Mouse (Mus musculus): ENCODE measurements around the gene Pum2.

Gene Pum2

DNA sequence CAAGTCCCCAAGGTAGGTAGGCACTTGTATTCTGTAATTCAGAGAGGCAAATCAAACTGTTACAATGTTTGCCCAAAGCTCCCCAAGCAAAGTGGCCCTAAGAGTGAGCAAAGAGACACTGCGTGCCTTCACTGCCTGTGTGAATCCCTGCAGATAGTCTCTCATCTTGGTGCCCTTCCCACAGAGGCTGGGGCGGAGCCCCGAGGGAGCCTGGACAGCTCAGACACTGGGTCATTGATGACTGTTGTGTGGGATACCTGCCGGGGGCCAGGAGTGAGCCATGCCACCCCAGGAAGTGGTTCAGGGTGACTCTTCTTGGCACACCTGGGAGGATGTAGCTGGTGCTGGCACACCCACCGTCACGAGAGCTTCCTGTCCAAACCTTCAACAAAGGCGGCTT lies 87.1 kb downstream of the Pum2 start:
- no peak for DNase-seq (ENCODE audit: low read depth, low spot score)

DNA sequence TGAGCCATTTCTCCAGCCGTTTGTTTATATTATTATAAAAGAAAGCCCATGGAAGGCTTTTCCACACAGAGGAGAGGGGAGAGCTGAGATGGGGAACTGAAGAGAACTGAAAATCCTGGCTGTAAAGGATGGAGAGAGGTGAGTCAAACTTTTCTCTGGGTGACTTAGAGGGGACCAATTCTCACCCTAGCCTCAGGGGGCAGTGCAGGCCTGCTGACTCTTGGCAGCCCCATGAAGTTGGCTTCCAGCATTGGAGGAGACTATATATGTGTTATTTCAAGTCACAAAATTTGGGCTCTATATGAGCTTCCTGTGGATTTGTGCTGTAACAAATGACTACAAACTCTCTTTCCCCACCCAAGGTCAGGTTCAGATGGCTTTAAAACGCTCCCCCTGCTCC lies 88.7 kb downstream of the Pum2 start:
- DNase-seq (ENCODE audit: low read depth, low spot score), result peak; percentile 21

DNA sequence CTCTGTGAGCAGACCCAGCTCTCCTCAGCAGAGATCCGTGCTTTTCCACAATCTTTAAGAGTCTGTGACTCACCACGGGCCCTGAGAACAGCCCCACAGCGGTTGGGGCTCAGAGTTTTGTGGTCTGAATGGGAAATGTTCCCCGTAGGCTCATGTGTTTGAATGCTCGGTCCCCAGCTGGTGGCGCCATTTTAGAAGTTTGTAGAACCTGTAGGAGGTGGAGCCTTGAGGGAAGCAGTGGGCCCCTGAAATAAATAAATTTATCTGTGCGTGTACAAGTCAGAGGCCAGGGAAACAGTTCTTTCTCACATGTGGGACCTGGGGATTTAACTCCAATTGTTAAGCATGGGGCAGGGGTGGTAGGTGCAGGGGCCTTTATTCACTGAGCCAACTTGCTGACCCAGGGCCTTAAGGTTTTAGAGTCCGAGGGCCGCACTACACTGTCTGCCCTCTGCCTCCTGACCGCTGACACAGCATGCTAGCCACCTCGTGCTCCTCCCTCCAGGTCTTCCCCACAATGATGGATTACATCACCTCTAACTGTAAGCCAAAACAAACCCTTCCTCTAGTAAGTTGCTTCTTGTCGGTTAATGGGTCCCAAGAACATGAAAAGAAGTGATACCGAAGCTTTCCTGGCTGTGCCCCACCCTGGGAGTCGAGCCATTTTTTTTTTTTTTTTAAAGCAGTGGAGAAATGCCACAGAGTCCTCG lies 90.4 kb downstream of the Pum2 start:
- no peak for DNase-seq (ENCODE audit: low read depth, low spot score)

DNA sequence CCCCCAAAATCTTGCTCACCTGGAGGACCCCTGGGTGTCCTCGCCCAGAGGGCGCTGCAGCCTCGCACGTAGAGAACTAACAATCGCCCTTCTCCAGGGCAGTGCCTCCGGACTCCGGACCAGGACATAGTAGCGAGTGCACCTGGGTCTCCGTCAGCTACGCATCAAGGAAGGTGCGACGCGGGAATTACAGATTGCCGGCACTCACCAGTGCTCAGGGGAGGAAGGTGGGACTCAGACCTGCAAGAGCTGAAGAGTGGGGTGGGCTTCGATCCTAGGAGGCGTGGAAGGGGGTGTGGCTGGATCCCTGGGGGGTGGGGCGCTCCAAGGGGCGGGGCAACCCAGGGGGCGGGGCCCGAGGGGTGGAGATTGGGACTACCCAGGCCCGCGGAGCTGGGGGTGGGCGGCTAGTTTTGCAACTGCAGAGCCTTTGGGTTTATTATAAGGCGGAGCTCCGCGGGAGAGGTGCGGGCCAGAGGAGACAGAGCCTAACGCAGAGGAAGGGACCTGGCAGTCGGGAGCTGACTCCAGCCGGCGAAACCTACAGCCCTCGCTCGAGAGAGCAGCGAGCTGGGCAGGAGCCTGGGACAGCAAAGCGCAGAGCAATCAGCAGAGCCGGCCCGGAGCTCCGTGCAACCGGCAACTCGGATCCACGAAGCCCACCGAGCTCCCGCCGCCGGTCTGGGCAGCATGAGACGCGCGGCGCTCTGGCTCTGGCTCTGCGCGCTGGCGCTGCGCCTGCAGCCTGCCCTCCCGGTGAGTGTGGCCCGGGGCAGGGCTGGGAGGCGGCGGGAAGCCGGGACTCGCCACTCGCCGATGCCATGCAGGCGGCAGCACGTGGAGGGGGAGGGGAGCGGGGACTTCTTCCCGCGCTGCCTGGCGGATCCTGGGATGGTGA lies 97.3 kb downstream of the Pum2 start, which contains the start of gene Sdc1:
Gene Sdc1, plus strand, starts transcription at position 378 of the 898 bp plus-strand sequence.
- DNase-seq (ENCODE audit: low read depth, low spot score), result peak; percentile 88

DNA sequence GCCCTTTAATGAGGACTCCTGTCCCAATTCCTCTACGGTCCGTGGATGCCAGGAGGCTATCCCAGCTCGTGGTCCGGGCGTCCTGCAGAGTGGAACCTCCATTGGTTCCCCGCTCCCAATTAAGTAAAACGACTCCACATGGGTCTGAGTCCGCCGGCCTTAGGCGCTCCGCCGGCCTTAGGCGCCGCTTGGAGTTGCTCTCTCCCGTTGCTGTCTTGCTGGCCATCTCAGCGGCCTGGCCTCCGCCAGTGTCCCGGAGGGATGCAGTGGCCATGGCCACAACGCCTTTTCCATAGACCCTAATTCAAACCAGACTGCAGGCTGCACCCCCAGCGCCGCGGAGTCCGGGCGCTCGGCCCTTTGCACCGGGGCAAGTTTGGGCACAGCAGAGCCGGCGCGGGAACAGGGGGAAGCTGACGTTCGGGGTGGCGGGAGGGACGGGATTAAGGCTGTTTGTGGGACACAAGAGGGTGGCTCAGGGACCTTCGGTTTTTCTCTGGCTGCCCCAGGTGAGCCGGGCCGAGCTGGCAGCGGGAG lies 98.0 kb downstream of the Pum2 start:
- DNase-seq (ENCODE audit: low read depth, low spot score), result no peak

DNA sequence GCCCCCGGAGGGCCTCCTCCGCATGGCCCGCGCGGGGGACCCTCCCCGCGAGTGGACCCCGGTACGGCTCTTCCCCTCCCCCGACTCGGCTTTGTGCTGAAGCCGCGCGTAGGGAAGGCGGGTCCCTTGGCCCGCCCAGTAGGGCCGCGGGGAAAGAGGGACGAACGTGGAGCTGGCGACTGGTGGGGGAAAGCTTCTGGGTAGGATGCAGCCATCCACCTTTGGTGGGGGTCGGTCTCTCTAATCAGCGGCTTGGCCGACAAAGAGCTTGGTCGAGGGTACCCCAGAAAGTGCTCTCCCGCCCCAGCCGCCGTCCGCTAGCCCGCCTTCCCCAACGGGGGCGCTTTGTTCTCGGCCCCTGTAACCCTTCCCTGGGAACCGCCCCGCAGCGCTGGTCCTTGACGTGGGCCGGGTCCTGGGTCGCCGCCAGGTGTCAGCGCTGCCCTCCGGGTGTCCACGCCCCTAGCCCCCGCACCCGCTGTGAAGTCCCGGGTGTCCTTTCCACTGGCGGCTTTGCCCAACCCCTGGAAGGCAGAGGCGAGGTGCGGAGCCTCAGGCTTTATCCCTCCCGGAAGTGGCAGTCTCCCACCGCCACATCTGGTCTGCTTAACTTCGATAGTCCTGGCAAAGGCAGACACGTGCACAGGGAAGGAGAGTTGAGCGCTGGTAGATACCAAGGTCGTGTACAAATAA lies 98.7 kb downstream of the Pum2 start:
- DNase-seq (ENCODE audit: low read depth, low spot score), result peak; percentile 41

DNA sequence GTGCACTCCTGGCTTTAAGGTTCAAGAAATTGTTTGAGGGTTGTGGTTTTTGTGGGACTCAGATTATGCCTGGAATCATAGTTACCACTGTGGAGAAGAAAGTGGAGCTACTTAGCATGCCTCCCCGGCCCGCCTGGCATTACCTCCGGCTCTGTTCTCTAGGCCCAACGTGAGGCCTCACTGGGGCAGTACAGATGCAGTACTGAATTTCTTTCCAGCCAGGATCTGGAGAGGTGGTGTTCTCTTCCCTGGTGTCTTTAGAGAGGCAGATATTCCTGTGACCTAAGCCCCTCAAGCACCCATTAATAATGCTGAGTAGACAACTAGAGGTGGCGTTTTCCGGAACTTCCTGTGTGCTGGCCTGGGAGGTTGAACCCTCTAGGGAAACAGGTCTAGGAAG lies 99.4 kb downstream of the Pum2 start:
- DNase-seq (ENCODE audit: low read depth, low spot score), result no peak

DNA sequence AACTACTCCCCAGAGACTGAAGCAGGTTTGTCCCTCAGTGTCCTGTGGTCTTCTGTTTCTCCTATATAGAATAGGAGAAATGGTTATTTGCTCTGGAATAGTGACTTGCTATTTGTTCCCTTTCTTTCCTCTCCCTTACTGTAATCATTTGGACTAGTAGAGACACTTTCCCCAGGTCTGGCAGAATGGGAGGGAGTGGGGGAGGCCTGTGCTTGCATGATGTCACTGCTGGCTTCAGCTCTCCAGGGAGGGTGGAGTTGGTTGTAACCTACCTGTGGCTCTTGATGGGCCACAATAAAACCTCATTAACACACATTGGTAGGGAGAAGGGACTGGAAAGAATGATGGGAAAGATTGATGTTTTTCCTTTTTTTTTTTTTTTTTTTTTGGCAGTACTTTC lies 100.2 kb downstream of the Pum2 start:
- no peak for DNase-seq (ENCODE audit: low read depth, low spot score)

DNA sequence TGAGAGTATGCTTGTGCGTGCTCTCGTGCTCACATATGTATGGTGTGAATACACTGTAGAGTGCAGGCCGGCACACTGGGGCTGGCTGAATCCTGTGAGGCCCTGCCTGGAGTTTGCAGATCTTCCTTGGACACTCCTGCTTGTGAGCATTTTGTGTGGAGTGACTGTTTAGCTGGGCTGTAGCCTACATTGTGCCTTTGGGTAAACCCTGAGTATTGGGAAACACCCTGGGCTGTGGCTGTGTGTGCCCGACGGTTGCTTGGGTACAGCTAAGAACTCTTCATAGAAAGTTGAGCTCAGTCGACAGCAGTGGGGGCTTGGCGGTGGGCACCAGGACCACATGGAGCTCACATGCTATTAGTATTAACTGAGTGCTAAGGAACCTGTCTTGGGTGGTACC lies 102.3 kb downstream of the Pum2 start:
- DNase-seq (ENCODE audit: low read depth, low spot score), result no peak

DNA sequence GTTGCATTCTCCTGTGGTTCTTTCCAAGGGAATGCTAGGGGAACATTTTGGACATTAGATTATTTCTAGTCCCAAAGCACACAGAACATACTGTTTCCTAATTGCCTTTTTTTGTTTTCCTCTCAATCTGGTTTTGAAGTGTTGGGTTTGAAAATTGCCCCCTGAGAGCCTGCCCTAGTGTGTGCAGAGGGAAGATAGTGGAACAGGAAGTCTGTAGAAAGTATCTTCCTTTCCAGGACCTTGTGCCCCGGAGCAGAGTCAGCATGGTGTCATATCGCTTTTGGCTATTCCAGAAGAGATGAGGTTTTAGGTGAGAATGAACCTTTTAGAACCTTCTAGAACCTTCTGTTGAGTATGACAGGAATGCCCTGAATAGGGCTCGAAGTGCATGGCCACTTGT lies 102.8 kb downstream of the Pum2 start:
- no peak for DNase-seq (ENCODE audit: low read depth, low spot score)

DNA sequence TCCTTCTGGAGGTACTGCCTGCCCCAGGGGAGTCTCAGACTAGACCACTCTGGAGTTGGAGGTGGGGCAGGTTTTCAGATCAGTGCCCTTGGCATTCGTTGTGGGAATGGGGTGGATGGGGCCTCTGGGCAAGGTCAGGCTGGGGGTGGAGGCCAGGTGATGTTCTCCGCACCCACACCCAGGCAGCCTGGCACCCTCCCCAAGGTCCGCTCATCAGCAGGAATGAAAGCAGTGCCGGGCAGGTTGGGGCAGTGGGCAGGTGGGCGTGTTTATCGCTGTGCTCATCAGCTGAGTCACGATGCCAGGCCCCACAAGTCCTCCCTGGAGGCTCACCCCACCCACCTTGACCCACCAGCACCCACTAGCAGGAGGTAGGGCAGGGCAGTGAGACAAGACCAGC lies 104.2 kb downstream of the Pum2 start:
- no peak for DNase-seq (ENCODE audit: low read depth, low spot score)

DNA sequence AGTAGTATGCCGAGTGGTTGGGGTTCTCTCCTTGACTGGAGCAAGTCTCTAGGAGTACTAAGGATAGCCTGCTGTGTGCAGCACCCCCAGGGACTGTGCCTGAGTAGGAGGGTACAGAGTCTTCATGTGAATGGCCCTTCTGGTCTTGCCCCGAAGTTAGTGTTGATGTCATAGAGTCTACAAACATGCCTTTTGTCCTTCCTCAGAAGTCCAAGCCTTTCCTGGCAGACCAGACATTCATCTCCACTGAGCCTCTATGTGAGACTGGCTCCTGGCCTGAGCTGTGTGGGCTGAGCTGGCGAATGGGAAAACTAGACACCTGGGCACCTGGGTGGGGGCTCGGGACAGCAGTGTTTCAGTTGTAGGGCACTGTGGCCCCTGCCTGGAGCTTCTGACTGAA lies 105.9 kb downstream of the Pum2 start:
- DNase-seq (ENCODE audit: low read depth, low spot score), result no peak

DNA sequence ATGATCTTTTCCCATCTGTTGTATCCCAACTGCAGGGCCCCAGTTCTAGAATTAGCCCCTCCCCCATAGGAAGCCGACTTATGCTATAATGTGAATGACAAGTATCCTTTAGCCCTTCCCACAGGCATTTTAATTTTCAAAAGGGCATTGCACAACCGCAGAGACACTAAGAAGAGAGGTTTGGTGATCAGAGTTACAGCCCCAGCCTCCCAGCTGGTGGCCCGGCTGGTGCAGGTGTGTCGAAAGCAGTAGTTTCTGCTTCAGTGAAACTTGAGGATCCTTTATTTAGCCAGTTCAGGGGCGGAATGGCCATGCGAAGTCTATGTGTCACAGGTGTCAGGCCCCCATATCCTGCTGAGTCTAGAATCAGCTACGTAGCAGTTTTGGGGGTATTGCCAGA lies 107.2 kb downstream of the Pum2 start:
- DNase-seq (ENCODE audit: low read depth, low spot score), result no peak

DNA sequence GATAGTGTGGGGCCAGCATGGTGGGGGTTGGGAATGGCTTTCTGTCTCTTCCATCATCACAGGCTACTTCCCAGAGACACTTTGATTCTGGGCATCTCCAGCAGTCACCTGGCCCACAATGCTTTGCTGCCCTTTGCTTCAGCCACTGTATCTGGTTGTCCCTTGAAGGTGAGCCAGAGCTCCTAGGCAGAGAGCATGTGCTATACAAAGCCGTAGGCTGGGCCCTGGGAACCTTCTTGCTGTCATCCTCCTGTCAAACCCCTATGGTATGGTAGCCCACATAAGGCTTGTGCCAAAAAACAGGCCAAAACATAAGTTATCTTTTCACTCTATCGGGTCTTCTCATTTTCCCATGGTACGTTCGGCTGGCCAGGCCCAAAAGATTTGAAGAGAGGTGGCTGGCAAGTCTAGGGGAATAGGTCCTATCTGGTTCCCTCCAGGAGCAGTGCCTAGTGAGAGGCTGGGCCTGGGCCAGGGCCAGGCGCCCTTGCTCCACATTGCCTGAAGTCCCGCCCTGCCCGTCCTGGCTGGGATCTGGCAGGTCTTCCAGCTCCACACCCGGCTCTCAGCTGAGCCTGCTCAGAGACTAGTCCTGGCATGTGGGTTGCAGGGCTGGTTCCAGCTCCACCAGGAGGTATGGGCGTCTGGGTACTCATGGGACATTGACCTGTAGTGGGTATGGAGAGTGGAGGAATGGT lies 107.9 kb downstream of the Pum2 start:
- DNase-seq (ENCODE audit: low read depth, low spot score), result no peak

DNA sequence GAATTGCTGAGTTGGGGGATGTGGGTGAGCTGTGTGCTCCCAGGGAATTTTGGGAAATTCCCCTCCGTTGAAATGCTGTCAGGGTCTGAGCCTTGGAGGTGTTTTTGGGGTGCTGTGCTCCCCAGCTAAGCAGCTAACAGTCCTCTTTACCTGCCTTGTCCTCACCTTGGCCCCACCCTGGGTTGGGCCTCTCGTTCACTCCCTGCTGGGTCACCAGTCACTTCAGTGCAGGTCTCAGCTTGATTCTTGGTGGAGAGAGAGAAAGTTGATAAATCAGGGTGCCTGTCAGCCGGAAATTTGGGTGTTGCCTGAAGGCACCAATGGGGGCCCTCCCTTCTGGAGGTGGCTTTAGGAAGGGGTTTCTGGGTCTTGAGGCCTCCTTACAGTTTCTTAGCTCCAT lies 108.6 kb downstream of the Pum2 start:
- DNase-seq (ENCODE audit: low read depth, low spot score), result no peak

DNA sequence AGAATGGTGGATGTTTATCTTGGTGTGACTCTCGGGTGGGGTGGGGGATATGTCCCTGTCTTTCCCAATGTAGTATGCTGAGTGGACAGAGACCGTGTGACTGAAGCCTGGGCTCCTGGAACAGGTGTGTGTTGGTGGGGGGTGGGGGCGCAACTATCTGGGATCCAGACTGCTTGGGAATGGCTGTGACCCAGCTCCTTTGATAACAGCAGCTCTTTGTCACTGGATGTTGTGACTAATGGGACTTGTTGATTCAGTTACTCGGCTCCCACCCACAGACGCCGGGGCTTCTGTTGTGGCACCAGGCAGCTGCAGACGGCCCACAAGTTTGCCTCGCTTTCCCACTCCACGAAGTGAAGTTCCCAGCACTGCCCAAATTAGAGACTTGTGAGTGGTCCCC lies 110.3 kb downstream of the Pum2 start:
- no peak for DNase-seq (ENCODE audit: low read depth, low spot score)

DNA sequence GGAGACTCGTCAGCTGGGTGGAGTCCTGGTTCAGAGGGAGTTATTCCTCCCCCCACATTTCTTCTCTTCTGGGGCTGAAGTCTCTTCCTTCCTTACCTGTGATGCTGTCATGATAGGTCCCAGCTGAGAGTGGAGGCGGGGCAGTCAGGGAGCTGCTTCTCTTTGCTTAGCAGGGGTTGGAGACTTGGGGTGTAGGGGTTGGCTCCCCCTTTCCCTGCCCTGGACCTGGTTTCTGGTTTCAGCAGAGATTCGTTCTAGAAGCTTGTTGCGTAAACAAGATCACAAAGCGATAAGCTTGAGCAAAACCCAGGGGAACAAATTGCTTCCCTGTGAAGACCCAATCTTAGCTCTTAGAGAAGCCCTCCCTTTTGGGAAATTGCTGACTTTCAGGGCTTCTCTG lies 112.5 kb downstream of the Pum2 start:
- DNase-seq (ENCODE audit: low read depth, low spot score), result no peak

DNA sequence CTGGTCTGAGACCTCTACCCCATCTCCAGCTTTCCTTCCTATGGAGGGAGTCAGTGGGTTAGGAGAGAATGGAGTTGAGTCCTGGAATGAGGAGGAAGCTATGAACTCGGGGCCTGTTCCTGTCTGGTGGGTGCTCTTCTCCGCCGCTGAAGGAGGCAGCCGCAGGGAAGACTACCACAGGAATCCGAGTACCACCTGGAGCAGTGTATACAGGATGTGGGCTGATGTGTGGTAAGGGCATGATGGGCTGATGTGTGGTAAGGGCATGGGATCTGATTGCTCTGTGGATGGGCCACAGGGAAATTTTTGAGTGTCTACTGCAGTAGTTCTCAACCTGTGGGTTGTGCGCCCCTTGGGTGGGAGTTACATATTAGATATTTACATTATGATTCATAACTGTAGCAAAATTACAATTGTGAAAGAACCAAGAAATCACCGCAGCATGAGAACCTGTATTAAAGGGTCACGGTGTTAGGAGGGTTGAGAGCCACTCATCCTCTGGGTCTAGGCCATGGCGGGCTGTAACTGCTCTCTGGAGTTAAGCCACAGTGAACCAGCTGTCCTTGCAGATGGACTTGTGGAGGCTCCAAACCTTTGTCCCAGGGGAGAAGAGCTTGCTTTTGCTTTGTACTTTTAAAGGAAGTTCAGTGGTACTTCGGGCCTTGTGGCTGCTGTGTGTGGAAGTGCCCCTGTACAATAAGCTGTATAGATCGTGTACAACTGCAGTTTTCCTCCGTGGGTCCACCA lies 113.2 kb downstream of the Pum2 start:
- DNase-seq (ENCODE audit: low read depth, low spot score), result no peak

DNA sequence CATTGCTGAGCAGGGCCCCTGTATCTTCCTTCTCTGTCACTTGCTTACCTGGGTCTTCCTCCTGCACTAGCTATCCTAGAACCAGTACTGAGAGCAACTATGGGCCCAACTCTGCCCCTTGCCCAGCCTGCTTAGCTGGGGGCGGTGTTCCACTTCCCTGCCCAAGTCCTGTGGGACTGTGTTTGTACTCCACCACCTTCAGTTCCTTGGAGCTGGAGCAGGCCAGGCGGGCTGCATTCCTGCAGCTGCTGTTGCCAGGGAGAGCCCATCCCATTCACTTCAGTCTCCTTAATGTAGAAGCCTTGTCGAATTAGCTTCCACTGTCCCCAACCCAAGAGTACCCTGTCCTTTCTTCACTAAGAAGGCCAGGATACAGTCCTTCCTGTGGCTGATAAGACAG lies 114.5 kb downstream of the Pum2 start:
- no peak for DNase-seq (ENCODE audit: low read depth, low spot score)

DNA sequence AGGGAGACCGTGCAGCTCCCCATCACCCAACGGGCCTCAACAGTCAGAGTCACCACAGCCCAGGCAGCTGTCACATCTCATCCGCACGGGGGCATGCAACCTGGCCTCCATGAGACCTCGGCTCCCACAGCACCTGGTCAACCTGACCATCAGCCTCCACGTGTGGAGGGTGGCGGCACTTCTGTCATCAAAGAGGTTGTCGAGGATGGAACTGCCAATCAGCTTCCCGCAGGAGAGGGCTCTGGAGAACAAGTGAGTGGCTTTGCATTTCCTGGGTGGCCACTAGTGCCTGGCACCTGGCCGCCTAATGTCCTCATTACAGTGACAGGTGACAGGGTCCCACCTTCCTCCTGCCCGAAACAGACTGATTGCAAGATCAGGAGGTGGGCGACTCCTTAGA lies 116.7 kb downstream of the Pum2 start:
- DNase-seq (ENCODE audit: low read depth, low spot score), result no peak

Measured in ES-CJ7 (cell line).